Mouse (Mus musculus): ENCODE data around the gene Vil1. TPM values are rescaled to one million over a fixed set of nuclear protein-coding genes. Genes with fewer than 3 reads are reported as not detected.

Vil1 gene
- polyA plus RNA-seq, 1 experiment from 2014 or later, result 1.1 TPM

DNA sequence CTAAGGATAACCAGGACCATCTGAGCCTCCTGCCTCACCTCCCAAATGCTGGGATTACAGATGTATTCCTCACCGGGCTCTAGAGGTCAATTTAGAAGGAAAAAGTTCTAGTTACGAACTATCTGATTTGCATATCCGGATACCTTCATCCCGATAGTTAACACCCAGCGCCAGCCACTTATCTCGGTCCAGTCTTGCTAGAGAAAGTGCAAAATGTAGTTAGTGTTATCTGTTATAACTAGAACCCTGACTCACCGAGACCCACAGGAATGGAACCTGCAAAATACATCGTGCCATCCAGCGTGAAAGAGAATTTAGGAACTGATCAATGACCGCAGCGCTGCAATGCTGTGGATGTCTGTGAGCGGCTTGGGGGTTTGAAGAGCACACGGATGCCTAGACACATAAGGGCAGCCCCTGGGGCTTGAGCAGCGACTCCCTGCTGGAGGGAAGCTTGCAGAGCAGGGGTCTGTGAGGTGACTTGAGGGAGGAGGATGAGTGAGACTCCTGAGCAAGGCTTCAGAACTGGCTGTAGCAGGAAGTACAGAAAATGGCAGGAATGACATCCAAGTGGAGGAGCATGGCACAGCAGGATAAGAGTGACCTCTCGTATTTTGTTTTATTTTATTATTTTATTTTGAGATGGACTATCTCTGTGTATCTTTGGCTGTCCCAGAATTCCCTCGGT lies 8.0 kb upstream of the Vil1 start:
- peak overlapping the region; percentile 12; the same call in 1 of the 2 replicates for H3K4me3 ChIP-seq
- no peak for DNase-seq (ENCODE audit: low spot score)
- no peaks in the 10 kb centered on the region for H3K36me3 ChIP-seq
- no peak overlapping the region for H3K27ac ChIP-seq
- no peaks in the 10 kb centered on the region for H3K27me3 ChIP-seq (ENCODE audit: insufficient read depth, poor library complexity, severe bottlenecking)
- 39% methylated on average over 16 of the region's 16 CpGs for WGBS
- no peaks in the 10 kb centered on the region for H3K9me3 ChIP-seq
- H3K4me1 ChIP-seq, result peaks cover 19% of the 10 kb centered on the region; the same call in 1 of the 2 replicates

DNA sequence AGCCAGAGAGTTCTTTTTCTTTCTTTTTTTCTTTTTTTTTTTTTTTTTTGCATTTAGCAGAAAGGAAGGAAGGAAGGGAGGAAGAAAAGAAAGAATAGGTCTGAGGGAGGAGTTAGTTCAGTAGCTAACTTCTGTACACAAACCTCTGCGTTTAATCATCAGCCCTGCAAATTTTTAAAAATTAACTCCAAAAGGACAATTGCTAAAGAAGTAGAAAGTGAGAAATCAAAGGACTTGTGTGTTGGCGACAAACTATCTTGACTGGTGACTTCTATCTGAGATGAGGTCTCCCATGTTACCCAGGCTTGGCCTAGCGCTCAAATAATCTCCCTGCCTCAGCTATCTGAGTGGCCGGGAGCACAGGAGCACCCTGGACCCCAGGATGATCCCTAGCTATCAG lies 5.0 kb upstream of the Vil1 start:
- 78% methylated on average over 4 of the region's 4 CpGs for WGBS
- Histone ChIP-seq H3K4me3 (no peak overlapping the region), H3K27me3 (ENCODE audit: insufficient read depth, poor library complexity, severe bottlenecking) (no peaks in the 10 kb centered on the region), H3K27ac (no peak overlapping the region), H3K9me3 (no peaks in the 10 kb centered on the region), H3K4me1 (peaks cover 17% of the 10 kb centered on the region), H3K36me3 (no peaks in the 10 kb centered on the region)
- no peak for DNase-seq (ENCODE audit: low spot score)

GRCm38 (mm10) chr1:74411753-74412325 lies 2.7 kb downstream of the Vil1 start:
- Histone ChIP-seq H3K36me3 (no peaks in the 10 kb centered on the region), H3K9me3 (no peaks in the 10 kb centered on the region), H3K27ac (no peak overlapping the region), H3K27me3 (ENCODE audit: insufficient read depth, poor library complexity, severe bottlenecking) (no peaks in the 10 kb centered on the region), H3K4me3 (no peak overlapping the region), H3K4me1 (peaks cover 19% of the 10 kb centered on the region)
- 63% methylated on average over 2 of the region's 2 CpGs for whole genome bisulfite sequencing
- DNase-seq (ENCODE audit: low spot score), result no peak

DNA sequence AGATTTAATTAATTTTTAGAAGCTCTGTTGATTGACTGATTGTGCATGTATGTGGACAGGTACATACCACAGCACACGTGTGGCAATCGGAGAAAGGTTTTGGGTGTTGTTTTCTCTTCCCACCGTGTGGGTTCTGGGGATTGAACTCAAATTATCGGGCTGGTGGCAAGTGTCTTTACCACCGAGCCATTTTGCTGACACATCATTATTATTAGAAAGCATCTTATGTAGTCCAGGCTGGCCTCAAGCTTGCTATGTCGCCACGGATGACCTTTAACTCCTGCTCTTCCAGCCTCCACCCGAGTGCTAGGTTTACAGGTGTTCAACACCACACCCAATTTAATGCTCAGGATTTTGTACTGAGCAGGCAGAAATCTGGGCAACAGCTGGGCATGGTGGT lies 3.5 kb downstream of the Vil1 start:
- Histone ChIP-seq H3K27ac (no peak overlapping the region), H3K27me3 (ENCODE audit: insufficient read depth, poor library complexity, severe bottlenecking) (no peaks in the 10 kb centered on the region), H3K4me3 (no peak overlapping the region), H3K9me3 (no peaks in the 10 kb centered on the region), H3K36me3 (no peaks in the 10 kb centered on the region), H3K4me1 (peaks cover 19% of the 10 kb centered on the region)
- no peak for DNase-seq (ENCODE audit: low spot score)
- 79% methylated on average over 8 of the region's 8 CpGs for WGBS

DNA sequence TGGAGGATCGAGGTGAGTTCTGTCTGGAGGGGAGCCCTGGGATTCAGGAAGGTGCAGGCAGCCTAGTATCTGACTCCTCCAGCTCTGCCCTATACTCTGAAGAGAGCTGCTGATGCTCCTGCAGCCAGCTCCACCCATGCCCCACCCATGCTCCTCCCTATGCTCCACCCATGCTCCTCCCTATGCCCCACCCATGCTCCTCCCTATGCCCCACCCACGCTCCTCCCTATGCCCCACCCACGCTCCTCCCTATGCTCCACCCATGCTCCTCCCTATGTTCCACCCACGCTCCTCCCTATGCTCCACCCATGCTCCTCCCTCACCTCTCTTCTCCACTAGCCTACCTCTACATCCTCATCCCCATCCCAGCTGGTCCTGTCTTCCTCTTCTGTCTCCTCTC lies 6.0 kb downstream of the Vil1 start:
- no peak overlapping the region for H3K4me3 ChIP-seq
- no peaks in the 10 kb centered on the region for H3K9me3 ChIP-seq
- no peaks in the 10 kb centered on the region for H3K36me3 ChIP-seq
- H3K4me1 ChIP-seq, result peaks cover 23% of the 10 kb centered on the region
- peak; percentile 87 for DNase-seq (ENCODE audit: low spot score)
- H3K27ac ChIP-seq, result no peak overlapping the region
- H3K27me3 ChIP-seq (ENCODE audit: insufficient read depth, poor library complexity, severe bottlenecking), result no peaks in the 10 kb centered on the region; the same call in 1 of the 2 replicates
- 42% methylated on average over 4 of the region's 4 CpGs for WGBS

- Histone ChIP-seq H3K4me3 (no peak overlapping the region), H3K4me1 (peaks cover 38% of the 10 kb centered on the region), H3K9me3 (no peaks in the 10 kb centered on the region), H3K27me3 (ENCODE audit: insufficient read depth, poor library complexity, severe bottlenecking) (no peaks in the 10 kb centered on the region; the same call in 1 of the 2 replicates), H3K36me3 (no peaks in the 10 kb centered on the region), H3K27ac (no peak overlapping the region)
- no peak for DNase-seq (ENCODE audit: low spot score)
- 76% methylated on average over 17 of the region's 17 CpGs for WGBS
These were observed 9.7 kb downstream of the Vil1 start for GRCm38 (mm10) chr1:74418747-74419439.

GRCm38 (mm10) chr1:74419440-74419794 lies 10.2 kb downstream of the Vil1 start:
- Histone ChIP-seq H3K9me3 (no peaks in the 10 kb centered on the region), H3K36me3 (no peaks in the 10 kb centered on the region), H3K27me3 (ENCODE audit: insufficient read depth, poor library complexity, severe bottlenecking) (no peaks in the 10 kb centered on the region; the same call in 1 of the 2 replicates), H3K4me1 (peaks cover 38% of the 10 kb centered on the region), H3K4me3 (no peak overlapping the region), H3K27ac (no peak overlapping the region)
- 55% methylated on average over 9 of the region's 9 CpGs for WGBS
- DNase-seq (ENCODE audit: low spot score), result no peak

GRCm38 (mm10) chr1:74423147-74423546 lies 14.0 kb downstream of the Vil1 start:
- Histone ChIP-seq H3K9me3 (no peaks in the 10 kb centered on the region), H3K4me1 (peaks cover 43% of the 10 kb centered on the region), H3K27me3 (ENCODE audit: insufficient read depth, poor library complexity, severe bottlenecking) (no peaks in the 10 kb centered on the region; the same call in 1 of the 2 replicates), H3K27ac (peak overlapping the region; percentile 42; the same call in 1 of the 2 replicates), H3K36me3 (no peaks in the 10 kb centered on the region), H3K4me3 (peak overlapping the region; percentile 3; the same call in 1 of the 2 replicates)
- whole genome bisulfite sequencing, result 18% methylated on average over 8 of the region's 8 CpGs
- no peak for DNase-seq (ENCODE audit: low spot score)

GRCm38 (mm10) chr1:74425845-74426244 lies 16.7 kb downstream of the Vil1 start:
- DNase-seq (ENCODE audit: low spot score), result no peak
- no peaks in the 10 kb centered on the region for H3K9me3 ChIP-seq
- peaks cover 29% of the 10 kb centered on the region for H3K4me1 ChIP-seq
- no peaks in the 10 kb centered on the region for H3K36me3 ChIP-seq
- no peak overlapping the region; the same call in 1 of the 2 replicates for H3K27ac ChIP-seq
- no peaks in the 10 kb centered on the region for H3K27me3 ChIP-seq (ENCODE audit: insufficient read depth, poor library complexity, severe bottlenecking)
- WGBS, result 70% methylated on average over 7 of the region's 7 CpGs
- no peak overlapping the region for H3K4me3 ChIP-seq

DNA sequence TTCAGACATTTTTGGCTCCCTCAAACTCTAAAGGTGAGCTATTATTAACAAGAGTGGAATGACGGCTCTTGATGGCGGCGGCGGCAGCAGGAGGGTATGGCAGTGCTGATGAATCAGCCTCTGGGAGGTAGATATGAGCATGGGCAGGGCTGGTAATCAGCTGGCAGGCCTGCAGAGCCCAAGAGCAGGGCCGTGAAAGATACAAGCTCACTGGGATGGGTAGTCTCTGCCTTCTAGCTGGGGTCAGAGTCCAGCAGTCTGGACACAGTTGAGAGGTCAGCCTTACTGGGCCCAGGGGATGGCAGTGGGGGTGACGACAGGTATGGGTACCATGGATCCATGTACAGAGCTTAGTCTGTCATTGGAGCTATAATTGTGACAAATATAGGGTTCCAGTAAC lies 24.0 kb downstream of the Vil1 start:
- no peaks in the 10 kb centered on the region for H3K27me3 ChIP-seq (ENCODE audit: insufficient read depth, poor library complexity, severe bottlenecking)
- H3K36me3 ChIP-seq, result peaks cover 34% of the 10 kb centered on the region
- DNase-seq (ENCODE audit: low spot score), result no peak
- H3K4me1 ChIP-seq, result peaks cover 3% of the 10 kb centered on the region
- no peak overlapping the region for H3K27ac ChIP-seq
- no peak overlapping the region for H3K4me3 ChIP-seq
- H3K9me3 ChIP-seq, result no peaks in the 10 kb centered on the region
- WGBS, result 73% methylated on average over 6 of the region's 6 CpGs

GRCm38 (mm10) chr1:74434596-74434995 lies 25.4 kb downstream of the Vil1 start:
- Histone ChIP-seq H3K27ac (no peak overlapping the region), H3K27me3 (ENCODE audit: insufficient read depth, poor library complexity, severe bottlenecking) (no peaks in the 10 kb centered on the region), H3K4me1 (peaks cover 6% of the 10 kb centered on the region), H3K9me3 (no peaks in the 10 kb centered on the region), H3K4me3 (no peak overlapping the region), H3K36me3 (peaks cover 47% of the 10 kb centered on the region)
- DNase-seq (ENCODE audit: low spot score), result no peak
- 78% methylated on average over 5 of the region's 5 CpGs for WGBS

- no peak overlapping the region for H3K4me3 ChIP-seq
- no peaks in the 10 kb centered on the region for H3K27me3 ChIP-seq (ENCODE audit: insufficient read depth, poor library complexity, severe bottlenecking)
- no peak overlapping the region for H3K27ac ChIP-seq
- 89% methylated on average over 6 of the region's 6 CpGs for WGBS
- peaks cover 55% of the 10 kb centered on the region for H3K36me3 ChIP-seq
- DNase-seq (ENCODE audit: low spot score), result no peak
- no peaks in the 10 kb centered on the region for H3K9me3 ChIP-seq
- peaks cover 6% of the 10 kb centered on the region for H3K4me1 ChIP-seq
These were observed 26.4 kb downstream of the Vil1 start for GRCm38 (mm10) chr1:74435563-74435962.

DNA sequence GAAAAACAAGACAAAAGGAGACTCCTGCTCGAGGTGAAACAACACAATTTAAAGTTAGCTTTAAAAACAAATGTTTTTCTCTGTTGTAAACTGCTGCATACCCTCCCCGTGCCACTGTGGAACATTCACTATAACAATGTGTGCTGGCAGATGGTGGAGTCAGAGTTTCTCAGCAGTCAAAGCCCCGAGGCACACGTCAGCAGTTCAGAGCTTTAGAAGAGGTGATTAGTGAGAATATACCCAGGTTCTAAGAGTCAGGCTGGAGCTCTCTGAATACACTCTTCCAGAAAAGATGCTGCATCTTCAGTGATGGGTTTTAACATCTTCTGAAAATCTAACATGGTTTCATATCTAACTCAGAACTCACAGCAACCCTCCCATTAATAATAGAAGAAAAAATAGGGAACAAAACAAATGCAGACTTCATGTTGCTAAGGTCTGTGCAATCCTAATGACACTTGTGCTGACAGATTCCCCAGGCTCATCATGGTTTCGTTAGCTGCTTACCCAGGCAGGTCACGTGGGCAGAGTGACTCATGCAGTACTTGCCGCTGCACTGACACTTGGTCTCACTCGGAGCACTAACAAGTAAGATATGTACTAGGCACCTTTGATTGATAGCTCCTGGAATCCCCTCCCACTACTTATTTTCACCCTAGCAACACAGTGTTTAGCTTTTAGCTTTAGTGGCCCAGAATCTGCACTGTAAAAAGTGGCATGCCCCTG lies 28.7 kb downstream of the Vil1 start:
- WGBS, result 64% methylated on average over 8 of the region's 8 CpGs
- Histone ChIP-seq H3K9me3 (no peaks in the 10 kb centered on the region), H3K4me1 (peaks cover 6% of the 10 kb centered on the region), H3K36me3 (peaks cover 75% of the 10 kb centered on the region), H3K27me3 (ENCODE audit: insufficient read depth, poor library complexity, severe bottlenecking) (no peaks in the 10 kb centered on the region), H3K4me3 (no peak overlapping the region), H3K27ac (no peak overlapping the region)
- peak; percentile 87 for DNase-seq (ENCODE audit: low spot score)

All from heart, embryonic 10.5 days (tissue).